Mouse (Mus musculus) brown adipose tissue, adult 24 weeks (tissue): ENCODE measurements around the gene Slc39a9. TPM values are rescaled to one million over a fixed set of nuclear protein-coding genes. Genes with fewer than 3 reads are reported as not detected.
A peak's percentile ranks its signal among the peaks of the same experiment; 100 is the strongest.

ENCODE experiments used
- H3K27ac ChIP-seq: fragments of 200-500 bp; replicated peaks from 2 replicates; pipeline ENCODE4 v1.5.1; 2012; ENCODE audit warnings: low read depth, mild to moderate bottlenecking, low read length
- H3K4me1 ChIP-seq: fragments of 200-500 bp; 2 replicates; pipeline ENCODE4 v1.6.1; 2012; ENCODE audit warnings: low read length, mixed read lengths; ENCODE audit not compliant: control insufficient read depth, insufficient read depth, insufficient read length
- H3K4me3 ChIP-seq: fragments of 200-500 bp; 2 replicates; pipeline ENCODE4 v1.5.1; 2012; ENCODE audit warnings: low read depth, mild to moderate bottlenecking, low read length, moderate library complexity; ENCODE audit not compliant: insufficient read depth
- polyA plus RNA-seq: library from polyadenylated mRNA; stranded (reverse); fragments of >200 nt; gene quantifications from 2 replicates; pipeline ENCODE4 v1.2.4, GENCODE M21; 2012; ENCODE audit not compliant: missing spikeins, insufficient read depth, insufficient read length

The Slc39a9 gene
- polyA plus RNA-seq, 1 experiment = 16.8 TPM

GRCm38 (mm10) chr12:80615371-80616257 is 28.1 kb upstream of the Slc39a9 start:
- Histone ChIP-seq H3K27ac (no peak overlapping the region), H3K4me1 (no peaks in the 10 kb centered on the region), H3K4me3 (no peak overlapping the region)

GRCm38 (mm10) chr12:80620501-80620900 is 23.2 kb upstream of the Slc39a9 start:
- Histone ChIP-seq H3K4me1 (no peaks in the 10 kb centered on the region), H3K27ac (no peak overlapping the region), H3K4me3 (no peak overlapping the region)

GRCm38 (mm10) chr12:80631790-80632189 is 11.9 kb upstream of the Slc39a9 start:
- no peak overlapping the region for H3K27ac ChIP-seq
- H3K4me3 ChIP-seq = no peak overlapping the region
- no peaks in the 10 kb centered on the region for H3K4me1 ChIP-seq

GRCm38 (mm10) chr12:80642725-80643692 is 674 bp upstream of the Slc39a9 start:
- Histone ChIP-seq H3K4me3 (peak overlapping the region; percentile 96), H3K27ac (peak overlapping the region; percentile 29; the same call in 1 of the 2 replicates), H3K4me1 (peaks cover 13% of the 10 kb centered on the region)

- Histone ChIP-seq H3K27ac (peak overlapping the region; percentile 81), H3K4me3 (peak overlapping the region; percentile 96), H3K4me1 (peaks cover 13% of the 10 kb centered on the region)
These were observed 804 bp downstream of the Slc39a9 start for GRCm38 (mm10) chr12:80644506-80644868.

- H3K4me3 ChIP-seq = no peak overlapping the region
- peaks cover 13% of the 10 kb centered on the region for H3K4me1 ChIP-seq
- H3K27ac ChIP-seq = no peak overlapping the region
These were observed 2.7 kb downstream of the Slc39a9 start for GRCm38 (mm10) chr12:80646377-80646776.

- Histone ChIP-seq H3K4me1 (peaks cover 5% of the 10 kb centered on the region; the same call in 1 of the 2 replicates), H3K4me3 (no peak overlapping the region), H3K27ac (no peak overlapping the region)
These were observed 10.4 kb downstream of the Slc39a9 start for GRCm38 (mm10) chr12:80653951-80654658.

GRCm38 (mm10) chr12:80654659-80655025 is 11.0 kb downstream of the Slc39a9 start:
- peaks cover 5% of the 10 kb centered on the region; the same call in 1 of the 2 replicates for H3K4me1 ChIP-seq
- H3K27ac ChIP-seq = no peak overlapping the region
- H3K4me3 ChIP-seq = no peak overlapping the region

GRCm38 (mm10) chr12:80658661-80659060 is 15.0 kb downstream of the Slc39a9 start:
- H3K4me1 ChIP-seq = peaks cover 5% of the 10 kb centered on the region; the same call in 1 of the 2 replicates
- no peak overlapping the region for H3K4me3 ChIP-seq
- H3K27ac ChIP-seq = no peak overlapping the region

- Histone ChIP-seq H3K27ac (no peak overlapping the region), H3K4me3 (no peak overlapping the region)
These were observed 18.6 kb downstream of the Slc39a9 start for GRCm38 (mm10) chr12:80662322-80662721.

GRCm38 (mm10) chr12:80663935-80664334 is 20.3 kb downstream of the Slc39a9 start:
- no peak overlapping the region for H3K27ac ChIP-seq
- no peaks in the 10 kb centered on the region; the same call in 1 of the 2 replicates for H3K4me1 ChIP-seq
- no peak overlapping the region for H3K4me3 ChIP-seq

More at GRCm38 (mm10) chr12:80662322-80662721, 18.6 kb downstream of the Slc39a9 start:
- no peaks in the 10 kb centered on the region; the same call in 1 of the 2 replicates for H3K4me1 ChIP-seq

GRCm38 (mm10) chr12:80668391-80668790 is 24.7 kb downstream of the Slc39a9 start:
- H3K27ac ChIP-seq = no peak overlapping the region
- H3K4me3 ChIP-seq = no peak overlapping the region
- H3K4me1 ChIP-seq = no peaks in the 10 kb centered on the region

GRCm38 (mm10) chr12:80673170-80673569 is 29.5 kb downstream of the Slc39a9 start:
- no peaks in the 10 kb centered on the region for H3K4me1 ChIP-seq
- H3K27ac ChIP-seq = no peak overlapping the region
- H3K4me3 ChIP-seq = no peak overlapping the region

GRCm38 (mm10) chr12:80681340-80681739 is 37.7 kb downstream of the Slc39a9 start:
- no peak overlapping the region for H3K4me3 ChIP-seq
- no peak overlapping the region for H3K27ac ChIP-seq
- no peaks in the 10 kb centered on the region for H3K4me1 ChIP-seq
